Mouse (Mus musculus) c-Kit-positive CD71-positive TER-119-positive erythroid progenitor cells, embryonic 14.5 days (primary cell): ENCODE data around the gene Rpa2.
"Not testable (repeated sequence)": the region's sequence is repeated elsewhere in the genome, so short reads cannot be mapped to it uniquely, and the experiment has no call there.

ENCODE experiments used
- DNase-seq: peaks from one replicate; pipeline ENCODE4 v3.0.0-alpha.2; 2013; ENCODE audit warnings: low spot score

Gene Rpa2

DNA sequence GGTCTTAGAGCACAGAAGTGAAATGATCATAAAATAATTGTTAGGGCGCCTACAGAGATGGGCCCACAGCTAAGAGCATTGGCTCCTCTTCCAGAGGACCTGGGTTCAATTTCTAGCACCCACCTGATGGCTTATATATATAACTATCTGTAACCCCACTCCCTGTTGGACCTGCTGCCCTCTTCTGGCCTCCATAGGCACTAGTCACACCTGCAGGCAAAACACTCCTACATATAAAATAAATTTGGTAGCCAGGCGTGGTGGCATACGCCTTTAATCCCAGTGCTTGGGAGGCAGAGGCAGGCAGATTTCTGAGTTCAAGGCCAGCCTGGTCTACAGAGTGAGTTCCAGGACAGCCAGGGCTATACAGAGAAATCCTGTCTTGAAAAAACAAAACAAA, 5.0 kb upstream of the Rpa2 start:
- DNase-seq, result not testable (repeated sequence)

GRCm38 (mm10) chr4:132771776-132772175, 3.6 kb downstream of the Rpa2 start:
- DNase-seq, result no peak

DNA sequence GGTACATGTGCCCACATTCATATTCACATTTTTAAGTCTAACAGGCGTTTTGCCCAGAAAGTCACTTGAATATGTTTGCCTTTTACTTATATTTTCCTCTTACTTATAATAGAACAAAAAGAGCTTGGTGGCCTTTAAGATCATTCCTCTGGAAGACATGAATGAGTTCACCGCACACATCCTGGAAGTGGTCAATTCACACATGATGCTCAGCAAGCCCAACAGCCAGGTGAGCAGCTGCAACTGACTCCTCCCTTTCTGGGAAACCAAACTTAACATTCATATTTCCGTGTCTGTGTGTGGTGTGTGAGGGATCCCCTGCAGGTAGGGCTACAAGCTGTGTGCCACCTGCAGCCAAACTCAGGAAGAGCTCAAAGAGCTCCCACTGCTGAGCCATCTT, 6.8 kb downstream of the Rpa2 start:
- DNase-seq, result no peak

DNA sequence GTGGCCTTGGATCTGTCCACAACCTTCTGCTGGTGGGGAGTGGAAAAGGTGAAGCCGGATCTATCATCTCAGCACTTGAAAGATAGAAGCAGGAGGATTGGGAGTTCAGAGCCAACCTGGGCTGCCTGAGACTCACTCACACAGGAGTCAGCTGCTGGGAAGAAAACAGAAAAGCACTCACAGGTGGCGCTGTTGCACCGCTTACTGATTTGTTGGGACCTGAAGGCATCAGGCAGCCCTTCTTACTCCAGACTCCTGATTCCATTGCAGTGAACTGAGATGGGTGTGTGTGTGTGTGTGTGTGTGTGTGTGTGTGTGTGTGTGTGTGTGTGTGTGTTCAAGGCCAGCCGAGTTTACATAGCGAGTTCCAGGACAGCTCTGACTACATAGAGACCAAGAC, 8.6 kb downstream of the Rpa2 start:
- DNase-seq, result peak; percentile 47

DNA sequence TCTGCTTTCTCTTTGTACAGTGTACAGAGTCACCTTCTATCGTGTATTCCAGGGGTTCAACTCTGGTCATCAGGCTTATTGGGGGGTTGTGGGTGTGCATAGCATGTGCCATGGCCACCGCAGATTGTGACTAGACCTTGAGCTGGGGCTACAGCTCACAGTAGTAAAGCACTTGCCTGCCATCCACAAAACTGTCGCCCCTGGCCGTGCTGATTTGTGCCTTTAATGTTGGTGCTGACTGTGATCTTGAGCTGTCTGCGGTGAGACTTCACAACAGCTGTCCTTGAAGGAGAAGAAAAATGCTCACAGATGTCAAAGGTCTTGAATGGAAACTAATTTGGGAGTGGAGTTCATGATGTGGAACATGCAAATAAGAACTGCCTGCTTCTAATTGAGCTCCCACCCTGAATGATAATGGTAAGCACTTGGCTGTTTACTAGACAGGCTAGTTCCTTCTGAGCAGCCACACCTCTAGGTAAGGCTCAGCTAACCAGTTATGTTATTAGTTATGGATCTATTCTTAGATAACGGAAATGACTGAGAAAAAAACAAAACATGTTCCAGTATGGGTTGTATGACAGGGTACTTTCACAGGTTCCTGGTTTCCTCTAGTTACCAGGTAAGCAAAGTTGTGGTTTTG, 10.6 kb downstream of the Rpa2 start:
- no peak for DNase-seq

DNA sequence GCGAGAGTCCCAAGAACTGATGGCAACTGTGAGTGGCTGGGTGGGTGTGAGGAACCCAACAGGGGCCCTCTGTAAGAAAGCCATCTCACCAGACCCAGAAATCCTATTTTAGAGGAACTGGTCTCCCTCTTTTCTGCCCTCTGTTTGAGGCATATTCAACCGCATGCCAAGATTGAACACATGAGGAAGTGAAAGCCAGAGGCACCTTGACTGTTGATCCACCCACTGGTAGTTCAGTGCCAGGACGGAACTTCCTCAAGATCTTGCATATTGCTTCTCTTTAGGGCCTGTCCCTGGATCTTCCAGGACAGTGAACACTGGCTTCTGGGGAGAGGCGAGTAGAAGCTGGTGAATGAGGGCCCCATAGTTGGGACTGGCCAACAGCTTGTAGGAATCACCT, 12.2 kb downstream of the Rpa2 start:
- no peak for DNase-seq

DNA sequence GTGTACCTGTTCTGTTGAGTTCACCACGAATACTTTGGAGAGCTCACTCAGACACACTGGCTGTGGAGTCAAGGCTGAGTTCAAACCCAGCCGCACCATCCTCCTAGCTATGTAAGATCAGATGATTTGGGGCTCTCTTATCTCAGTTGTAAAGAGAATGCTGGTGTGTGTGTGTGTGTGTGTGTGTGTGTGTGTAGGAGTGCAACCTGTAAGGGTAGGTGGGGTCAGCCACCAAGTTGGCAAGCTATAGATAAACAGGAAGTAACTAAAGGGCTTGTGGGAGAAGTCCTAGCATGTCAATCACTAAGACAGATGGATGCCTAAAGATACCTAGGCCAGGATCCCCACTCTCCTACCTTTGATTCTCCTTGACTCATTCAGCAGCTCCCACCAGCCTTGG, 15.6 kb downstream of the Rpa2 start:
- no peak for DNase-seq

- no peak for DNase-seq
Measured at GRCm38 (mm10) chr4:132785228-132785627, 17.1 kb downstream of the Rpa2 start.

- DNase-seq, result no peak
Measured at GRCm38 (mm10) chr4:132789731-132790130, 21.6 kb downstream of the Rpa2 start.

DNA sequence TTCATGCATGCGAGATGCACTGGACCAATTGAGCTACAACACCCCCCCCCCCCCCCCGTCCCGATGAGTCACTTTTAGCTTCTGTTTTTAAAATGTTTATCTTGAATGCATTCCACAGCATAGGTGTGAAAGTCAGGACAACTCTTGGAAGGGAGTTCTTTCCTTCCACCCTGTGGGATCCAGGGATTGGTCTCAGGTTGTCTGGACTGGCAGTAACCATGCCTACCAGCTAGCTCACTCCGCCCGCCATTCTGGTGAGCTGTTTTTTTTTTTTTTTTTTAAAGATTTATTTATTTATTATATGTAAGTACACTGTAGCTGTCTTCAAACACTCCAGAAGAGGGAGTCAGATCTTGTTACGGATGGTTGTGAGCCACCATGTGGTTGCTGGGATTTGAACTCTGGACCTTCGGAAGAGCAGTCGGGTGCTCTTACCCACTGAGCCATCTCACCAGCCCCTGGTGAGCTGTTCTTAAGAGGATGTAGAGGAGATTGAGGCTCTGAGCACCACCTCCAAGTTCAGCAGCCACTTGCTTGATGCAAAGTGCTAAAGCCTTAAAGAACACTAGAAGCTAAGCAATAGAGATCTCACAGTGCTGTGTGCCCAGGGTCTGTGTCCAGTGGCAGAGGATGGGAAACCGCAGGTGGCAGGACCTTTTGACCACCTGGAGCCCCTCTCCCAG, 25.3 kb downstream of the Rpa2 start:
- DNase-seq, result not testable (repeated sequence)

- no peak for DNase-seq
Measured at GRCm38 (mm10) chr4:132794028-132794427, 25.9 kb downstream of the Rpa2 start.

DNA sequence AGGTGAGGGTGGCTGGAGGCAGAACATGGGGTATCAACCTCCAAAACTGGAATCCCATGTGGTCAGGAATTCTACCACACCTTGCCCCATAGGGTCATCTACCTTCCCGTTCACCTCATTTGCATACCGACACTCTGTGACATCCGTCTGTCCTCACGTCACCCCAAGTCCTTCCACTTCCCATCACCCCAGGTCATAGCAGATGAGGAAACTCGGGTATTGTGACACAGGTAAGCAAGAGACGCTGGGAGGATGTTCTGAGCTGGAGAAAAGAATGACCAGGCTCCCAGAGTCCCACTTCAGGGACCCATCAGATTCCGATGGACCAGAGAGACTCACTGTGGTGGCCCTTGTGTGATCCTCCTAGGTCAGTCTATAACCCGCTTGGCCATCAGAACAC, 26.6 kb downstream of the Rpa2 start:
- DNase-seq, result no peak

GRCm38 (mm10) chr4:132795171-132795570, 27.0 kb downstream of the Rpa2 start:
- DNase-seq, result no peak

- peak; percentile 74 for DNase-seq
Measured at GRCm38 (mm10) chr4:132796196-132796886, 28.2 kb downstream of the Rpa2 start, which contains the start of gene Themis2. TSS of gene Themis2 (minus strand) at chr4:132796387.

- no peak for DNase-seq
Measured at GRCm38 (mm10) chr4:132797461-132797860, 29.3 kb downstream of the Rpa2 start.

DNA sequence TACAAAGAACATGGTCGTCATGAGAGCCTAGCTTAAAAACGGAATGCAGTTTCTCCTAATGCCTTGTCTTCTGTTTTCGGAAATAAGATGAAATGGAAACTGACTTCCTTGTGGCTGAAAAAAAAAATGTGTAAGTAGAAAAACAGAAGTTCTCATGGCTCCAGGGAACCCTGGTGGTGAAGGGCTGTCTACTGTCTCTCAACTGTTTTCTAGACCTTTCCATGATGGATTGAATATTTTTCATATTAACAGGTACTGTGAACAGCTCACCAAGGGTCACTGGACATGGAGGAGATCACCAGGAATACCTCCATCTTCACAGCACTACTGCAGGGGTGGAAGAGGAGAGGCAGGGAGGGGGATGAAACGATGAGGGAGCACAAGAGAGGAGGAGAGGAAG, 29.9 kb downstream of the Rpa2 start:
- no peak for DNase-seq

DNA sequence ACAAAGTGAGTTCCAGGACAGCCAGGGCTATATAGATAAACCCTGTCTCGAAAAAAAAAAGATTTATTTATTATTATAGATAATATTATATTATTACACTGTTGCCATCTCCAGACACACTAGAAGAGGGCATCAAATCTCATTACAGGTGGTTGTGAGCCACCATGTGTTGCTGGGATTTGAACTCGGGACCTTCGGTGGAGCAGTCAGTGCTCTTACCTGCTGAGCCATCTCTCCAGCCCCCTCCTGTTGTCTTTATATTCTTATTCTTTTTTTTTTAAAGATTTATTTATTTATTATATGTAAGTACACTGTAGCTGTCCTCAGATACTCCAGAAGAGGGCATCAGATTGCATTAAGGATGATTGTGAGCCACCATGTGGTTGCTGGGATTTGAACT, 30.5 kb downstream of the Rpa2 start:
- DNase-seq, result not testable (repeated sequence)

GRCm38 (mm10) chr4:132799845-132800244, 31.7 kb downstream of the Rpa2 start:
- DNase-seq, result no peak

- DNase-seq, result peak; percentile 19
Measured at GRCm38 (mm10) chr4:132801176-132802077, 33.3 kb downstream of the Rpa2 start.

DNA sequence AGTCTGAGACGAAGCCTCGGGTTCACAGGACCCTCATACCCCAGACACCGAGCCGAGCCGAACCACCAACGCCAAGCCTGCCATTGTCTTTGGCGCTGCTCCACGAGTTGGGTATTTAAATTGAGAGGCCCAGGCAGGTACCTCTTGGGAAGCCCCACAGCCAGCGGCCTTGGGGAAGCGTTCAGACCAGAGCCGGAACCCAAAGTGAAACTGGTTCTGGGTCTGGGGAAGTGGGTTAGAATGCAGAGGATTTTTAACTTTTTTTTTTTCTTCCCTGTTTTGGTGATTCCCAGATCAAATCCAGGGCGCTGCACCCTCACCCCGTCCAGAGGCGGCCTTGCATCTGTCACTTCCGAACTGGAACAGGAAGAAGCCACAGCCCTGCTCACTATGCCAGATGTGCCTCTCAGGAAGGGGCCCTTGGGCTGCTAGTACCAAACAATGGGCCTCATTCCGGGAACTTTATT, 34.1 kb downstream of the Rpa2 start:
- DNase-seq, result peak; percentile 33

GRCm38 (mm10) chr4:132803212-132803611, 35.1 kb downstream of the Rpa2 start:
- DNase-seq, result no peak

GRCm38 (mm10) chr4:132803876-132804275, 35.7 kb downstream of the Rpa2 start:
- no peak for DNase-seq
